Mouse (Mus musculus): ENCODE measurements at regions not wholly inside any gene's neighbourhood (a gene's known extent, or its start where the extent isn't known, plus 50 kb on each side); places are given as distances from the start of the nearest gene placed in this dataset.
"Not testable (repeated sequence)": the region's sequence is repeated elsewhere in the genome, so short reads cannot be mapped to it uniquely, and the experiment has no call there.

DNA sequence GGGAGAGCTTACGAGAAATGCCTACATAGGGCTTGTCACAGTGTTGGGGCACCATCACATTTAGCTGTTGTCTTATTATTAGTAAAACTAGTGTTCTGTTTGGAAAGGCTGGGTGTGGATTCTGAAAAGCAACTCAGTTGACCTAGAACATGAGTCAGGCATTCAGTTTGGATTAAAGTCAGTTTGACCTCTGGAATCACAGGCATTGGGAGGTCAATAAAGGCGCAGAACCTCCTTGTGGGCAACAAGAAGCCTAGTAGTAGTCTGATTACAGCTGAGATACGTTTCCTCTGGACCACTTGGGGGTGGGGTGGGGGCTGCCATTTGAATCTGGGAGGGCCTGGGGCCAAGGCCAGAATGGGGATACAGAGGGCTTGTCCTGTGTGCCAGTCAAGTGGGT is 52.1 kb upstream of the Map3k1 start:
- no peak for DNase-seq

DNA sequence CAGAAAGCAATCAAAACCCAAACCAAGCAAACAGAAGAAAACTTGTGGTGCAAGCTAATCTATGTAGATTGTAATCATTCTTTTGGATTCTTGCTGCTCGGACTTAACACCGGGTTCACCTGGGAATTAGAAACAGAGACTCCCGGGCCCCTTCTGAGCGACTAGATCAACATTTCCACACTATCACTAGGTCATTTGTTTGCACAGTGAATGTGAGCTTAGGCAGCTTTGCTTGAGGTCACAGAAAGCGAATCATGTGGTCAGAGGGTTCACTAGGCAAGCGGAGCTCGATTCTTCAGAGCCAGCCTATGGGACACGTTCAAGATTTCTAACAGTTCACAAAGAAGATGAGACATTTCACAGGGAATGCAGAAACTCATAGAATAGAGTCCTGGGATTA is 53.5 kb upstream of the Map3k1 start:
- DNase-seq, result no peak

DNA sequence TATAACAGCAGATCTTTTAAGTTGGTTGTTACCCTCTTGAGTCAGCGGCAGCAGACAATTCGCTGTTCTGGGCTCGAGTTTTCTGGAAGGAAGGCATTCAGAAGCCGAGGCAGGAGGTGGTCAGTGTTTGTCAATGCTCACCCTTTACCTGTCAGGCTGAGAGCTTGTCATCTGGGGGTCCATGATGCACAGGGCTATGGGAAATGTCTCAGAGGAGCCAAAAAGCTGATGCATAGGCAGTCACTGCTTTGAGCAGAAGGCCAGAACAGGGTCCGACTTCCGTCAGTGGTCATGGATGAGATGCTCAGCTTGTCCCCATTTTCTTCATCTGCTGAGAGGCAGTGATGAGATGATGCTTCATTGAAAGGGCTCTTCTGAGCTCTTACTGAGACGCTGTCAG is 57.2 kb upstream of the Map3k1 start:
- no peak for DNase-seq

DNA sequence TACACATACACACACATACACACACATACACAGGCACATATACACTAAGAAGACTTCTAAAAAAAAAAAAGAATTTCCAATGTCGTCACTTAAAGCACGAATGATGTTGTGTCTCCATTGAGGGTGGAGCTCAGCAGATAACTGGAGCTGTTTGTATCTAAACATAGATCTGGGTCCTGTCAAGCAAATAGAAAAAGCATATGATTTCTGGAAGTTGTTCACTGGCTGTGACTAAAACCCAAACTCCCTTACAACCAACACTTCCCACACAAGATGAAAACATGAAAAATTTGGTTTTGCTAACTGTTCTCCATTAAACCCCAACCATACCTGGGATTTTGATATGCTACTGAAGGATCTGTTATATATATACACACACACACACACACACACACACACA is 58.5 kb upstream of the Map3k1 start:
- no peak for DNase-seq

DNA sequence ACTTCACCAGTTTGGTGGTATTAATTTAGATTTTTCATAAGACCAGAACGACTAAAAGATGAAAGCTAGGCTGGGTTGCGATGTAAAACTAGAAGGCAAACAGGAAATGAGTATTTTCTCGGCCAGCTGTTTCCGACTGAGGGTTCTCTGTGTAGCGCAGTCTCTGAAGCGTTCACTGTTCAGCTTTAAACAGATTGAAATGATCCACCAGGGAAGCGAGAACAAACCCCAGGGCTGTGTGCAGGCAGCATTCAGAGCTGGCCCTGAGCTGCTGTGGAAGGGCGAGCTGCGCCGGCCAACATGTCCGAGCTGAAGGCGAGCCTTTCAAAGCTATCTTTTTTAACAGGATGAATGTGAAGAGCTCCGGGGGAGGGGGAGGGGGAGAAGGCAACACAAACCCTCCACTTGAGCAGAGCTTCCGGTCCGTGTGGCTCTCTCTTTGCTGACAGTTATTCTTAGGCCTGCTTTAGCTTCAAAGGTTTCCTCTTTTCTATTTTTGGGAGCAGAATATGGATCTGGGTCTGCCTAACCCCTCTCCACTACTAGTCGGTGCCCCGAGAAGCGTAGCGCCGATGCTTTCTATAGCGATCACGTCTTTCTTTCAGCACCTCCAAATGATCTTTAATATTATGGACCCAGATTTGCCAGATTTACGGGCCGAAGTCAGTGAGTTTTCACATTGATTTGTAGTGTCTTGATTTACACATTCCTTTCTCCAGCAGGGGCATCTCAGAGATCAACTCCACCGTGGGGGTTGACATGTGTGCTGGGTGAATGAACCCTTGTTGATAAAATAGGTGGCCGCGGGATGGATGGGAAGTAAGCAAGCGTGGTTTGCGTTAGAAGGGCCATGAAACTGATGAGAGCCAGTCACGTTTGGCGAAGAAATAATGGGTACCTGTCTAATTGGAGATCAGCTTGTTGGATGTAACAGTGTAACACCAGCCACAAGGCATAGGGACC is 59.3 kb upstream of the Map3k1 start:
- DNase-seq, result peak; percentile 66

DNA sequence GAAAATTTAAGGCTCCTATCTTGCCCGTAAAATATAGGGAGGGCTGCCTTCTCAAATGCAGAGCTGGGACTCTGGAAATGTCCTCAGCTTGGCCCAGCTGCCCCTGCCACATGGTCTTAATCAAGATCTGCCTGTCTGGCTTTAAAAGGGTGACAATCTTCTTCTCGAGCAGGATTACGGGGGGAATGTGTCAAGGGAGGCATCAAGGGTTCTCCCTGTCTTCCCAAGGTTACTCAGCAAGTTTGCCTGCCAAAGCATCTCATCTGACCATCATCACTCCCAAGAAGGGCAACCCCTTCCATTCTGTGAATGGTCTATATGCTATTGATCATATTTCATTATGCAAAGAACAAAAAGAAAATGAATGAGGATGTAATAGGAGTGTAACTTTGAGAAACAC is 60.2 kb upstream of the Map3k1 start:
- no peak for DNase-seq

DNA sequence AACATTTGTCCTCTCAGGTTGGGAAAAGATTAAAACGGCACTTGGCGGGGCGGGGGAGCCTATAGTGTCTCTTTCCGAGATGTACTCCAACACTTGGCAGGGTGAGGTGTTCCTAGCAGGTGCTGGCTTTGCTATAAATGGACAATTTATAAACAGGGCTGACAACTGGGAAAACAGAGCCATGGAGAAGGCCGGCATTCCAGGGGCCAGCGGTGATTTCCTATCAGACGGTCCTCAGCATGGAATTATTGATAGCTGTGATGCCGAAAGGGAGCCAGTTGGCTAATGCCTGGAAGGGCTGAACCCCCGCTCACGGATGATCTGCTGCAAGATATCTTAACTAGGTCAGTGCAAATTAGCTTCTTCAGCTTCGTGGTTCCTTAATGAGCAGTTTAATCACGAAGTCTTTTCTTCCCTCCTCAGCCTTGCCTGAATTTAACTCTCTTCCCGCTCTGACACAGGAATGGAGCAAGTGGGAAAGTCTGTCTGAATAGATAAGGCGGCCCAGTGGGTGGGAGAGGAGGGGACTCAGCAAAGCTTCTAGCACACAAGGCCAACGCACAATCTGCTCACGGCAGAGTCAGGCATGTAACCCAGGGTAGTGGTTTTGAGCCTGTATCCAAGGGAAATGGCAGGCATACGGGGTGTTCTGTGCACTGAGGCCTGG is 61.1 kb upstream of the Map3k1 start:
- DNase-seq, result peak; percentile 67

DNA sequence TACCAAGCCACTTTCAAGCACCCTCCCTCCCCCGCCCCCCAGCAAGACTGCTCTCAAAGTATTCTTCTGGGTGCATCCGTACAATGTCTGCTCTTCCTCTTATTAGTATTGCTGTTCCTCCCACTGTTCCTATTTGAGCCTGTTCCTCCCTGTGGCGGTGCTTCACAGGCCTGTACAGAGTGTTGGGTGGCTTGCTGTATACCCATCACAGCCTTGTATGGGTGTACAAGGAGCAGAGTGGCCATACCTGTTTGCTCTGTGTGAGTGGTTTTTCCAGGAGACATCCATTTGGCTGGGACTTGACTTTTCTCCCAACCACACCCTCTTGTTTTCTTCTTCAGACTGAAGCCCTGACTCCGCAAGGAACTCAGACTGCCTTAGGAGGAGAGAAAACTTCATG is 61.7 kb upstream of the Map3k1 start:
- DNase-seq, result no peak

DNA sequence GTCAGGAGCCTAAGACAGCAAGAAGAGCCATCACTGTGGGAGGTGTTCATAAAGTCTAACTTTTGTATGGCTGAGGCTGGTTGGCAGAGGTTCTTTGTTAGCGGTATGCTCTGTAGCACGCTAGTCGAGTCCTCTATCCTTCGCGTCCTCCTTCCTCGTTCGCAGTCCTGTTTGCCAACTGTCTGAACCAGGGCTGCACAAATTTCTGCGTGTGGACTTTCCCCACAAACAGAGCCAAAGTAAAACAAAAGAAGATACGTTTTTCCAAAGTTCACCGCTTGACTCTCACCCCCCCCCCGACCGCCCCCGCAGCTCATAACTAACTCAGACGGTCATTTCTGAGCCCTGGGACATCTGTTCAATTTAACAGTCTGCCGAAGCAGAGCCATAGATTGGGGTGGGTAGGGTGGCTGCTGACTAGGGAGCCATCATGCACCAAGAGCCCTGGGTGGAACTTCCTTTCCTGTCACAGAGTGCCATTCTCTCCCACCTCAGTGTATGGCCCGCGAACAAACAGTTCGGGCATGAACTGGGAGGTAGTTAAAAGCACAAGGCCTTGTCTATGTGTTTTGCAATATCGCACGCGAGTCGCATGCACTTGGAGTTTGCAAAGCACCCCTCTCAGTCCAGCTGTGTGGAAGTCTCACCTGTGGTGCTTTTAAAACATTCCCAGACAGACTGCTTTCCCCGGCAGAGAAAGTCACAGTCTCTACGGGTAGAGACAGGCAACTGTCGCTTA is 63.0 kb upstream of the Map3k1 start:
- DNase-seq, result no peak

DNA sequence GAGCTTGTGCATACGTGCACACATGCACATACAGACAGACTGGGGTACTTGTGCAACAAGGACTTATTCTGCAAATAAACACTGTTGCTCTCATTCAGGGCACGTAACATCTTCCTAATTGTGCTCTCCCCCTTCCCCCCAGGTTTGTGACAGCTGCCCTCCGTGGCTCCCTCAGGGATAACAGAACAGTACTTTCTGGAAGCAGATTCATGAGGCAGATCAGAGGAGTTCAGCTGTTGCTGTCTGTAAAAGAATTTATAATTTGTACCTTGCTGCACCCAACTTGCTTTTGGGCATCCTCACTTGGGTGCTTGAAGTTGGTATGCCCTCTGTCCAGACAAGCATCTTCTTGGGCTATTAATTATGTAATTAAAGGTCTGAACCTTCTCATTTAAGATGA is 65.5 kb upstream of the Map3k1 start:
- DNase-seq, result no peak

DNA sequence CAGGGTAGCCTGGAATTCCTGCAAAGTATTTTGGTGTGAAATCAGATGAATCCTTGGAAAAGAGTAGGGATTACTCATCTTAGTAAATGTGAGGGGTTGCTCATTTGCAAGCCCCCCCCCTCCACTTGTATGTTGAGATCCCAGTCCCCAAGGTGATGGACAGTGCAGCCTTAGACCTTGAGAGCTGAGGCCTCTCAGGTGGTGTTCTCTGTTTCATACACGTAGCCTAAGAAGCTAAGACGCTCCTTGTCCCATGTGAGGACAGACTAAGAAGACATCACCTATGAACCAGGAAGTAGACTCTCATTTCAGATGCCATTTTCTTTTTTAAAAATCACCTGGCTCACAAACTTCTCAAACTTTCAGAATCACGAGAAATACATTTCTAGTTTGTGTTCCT is 67.6 kb upstream of the Map3k1 start:
- no peak for DNase-seq

DNA sequence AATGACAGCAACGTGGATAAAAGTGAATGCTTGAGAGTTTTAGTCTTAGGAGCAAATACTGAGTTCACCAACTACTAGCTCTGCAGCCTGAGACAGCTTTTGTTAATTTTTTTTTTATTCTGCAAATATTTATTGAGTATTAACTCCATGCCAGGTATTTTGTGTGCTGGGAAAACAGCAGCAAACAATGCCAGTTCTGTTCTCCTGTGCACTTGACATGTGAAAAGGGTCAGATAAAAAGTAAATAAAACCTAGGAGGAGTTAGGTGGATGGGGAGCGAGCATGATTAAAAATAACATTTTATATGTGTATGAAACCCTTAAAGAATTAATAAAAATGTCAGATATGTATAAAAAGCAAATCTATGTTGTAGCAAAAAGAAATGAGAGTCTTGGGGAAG is 68.1 kb upstream of the Map3k1 start:
- DNase-seq, result no peak

DNA sequence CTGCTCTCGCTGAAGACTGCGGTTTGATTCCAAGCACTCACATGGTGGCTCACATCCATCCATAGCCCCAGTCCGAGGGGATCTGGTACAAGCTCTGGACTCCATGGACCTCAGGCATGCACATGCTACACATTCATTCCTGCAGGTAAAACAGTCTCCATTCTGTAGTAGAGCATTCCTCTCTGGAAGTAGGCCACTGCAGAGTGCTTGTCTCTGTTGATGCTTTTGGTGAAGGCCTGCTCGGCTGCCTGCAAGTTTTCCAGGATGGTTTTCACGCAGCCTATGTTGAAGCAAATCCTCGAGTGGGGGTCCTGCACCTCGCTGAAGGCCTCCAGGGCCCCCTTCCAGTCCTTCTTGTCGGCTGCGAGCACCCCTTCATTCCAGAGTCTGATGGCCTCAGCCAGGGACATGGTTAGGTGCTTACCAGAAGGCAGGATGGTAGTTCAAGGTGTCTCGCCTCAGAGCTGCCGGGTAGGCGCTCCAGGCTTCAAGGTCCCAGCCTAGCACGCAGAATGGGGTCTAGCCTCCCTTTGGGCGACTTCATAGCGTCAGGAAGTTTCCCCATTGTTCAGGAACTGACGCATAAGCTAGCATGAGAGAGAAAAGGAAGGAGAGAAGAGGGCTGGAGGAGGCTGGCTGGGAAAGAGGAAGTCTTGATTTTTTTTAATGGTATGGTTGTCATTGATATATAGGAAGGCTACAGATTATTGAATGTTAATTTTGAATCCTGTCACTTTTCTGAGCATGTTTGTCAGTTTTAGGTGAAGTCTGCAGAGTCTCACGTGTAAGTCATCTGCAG is 75.2 kb upstream of the Map3k1 start:
- DNase-seq, result not testable (repeated sequence)

DNA sequence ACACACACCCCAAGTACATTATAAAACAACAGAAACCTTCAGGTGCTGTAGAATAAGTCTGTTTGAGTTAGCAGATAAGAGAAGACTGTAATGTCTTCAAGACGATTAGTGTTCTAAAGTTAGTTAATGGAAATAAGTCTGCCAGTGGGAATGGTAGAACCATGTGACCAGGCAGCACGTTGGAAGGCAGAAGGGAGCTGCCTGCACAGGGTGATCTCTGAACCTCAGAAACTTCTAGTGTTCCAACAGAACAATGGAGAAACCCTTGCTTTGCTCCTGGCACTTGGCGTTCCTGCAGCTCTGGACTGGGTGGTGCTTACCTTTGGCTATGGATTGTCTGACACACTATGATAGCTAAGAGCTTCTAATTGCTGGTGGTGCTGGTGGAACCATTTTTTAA is 82.0 kb upstream of the Map3k1 start:
- DNase-seq, result no peak

DNA sequence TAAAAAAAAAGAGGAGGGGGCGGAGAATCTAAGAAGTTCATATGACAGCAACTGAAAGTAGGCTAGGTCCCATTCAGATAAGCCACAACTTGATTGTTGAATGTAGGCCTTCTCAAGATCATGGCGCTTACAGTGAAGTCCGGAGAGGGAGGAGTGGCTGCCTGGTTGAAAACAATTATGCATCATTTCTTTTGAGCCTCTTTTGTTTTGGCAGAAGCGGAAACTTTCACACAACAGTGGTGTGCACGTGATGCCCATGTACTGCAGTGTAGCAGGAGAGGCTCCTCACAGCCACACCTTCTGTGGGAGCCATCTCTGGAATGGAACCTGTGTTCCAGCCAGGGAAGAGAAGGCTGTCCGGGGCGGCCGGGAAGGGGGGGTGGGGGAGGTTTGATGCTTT is 83.3 kb upstream of the Map3k1 start:
- no peak for DNase-seq

DNA sequence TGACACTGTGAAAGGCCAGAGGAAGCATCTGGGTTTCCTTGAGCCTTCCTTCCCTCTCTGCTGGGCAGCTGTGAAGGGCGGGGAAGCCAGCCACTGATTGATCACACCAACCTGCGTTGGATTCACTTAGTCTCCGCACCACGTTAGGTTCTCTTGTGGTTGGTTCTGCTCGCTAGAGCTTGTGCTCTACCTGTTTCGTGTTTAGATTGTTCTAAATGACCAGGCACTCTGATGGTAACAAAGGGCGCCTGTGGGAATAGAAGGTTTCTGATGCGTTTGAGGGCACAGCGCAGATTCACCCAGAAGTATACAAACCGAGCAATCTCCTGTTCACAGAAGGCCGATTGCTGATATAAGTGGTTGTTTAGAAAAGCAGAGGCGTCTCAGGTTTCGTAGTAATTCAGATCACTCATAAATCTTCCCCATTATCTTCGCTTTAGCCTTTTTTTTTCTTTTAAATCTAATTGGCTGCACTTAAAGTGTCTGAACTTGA is 84.5 kb upstream of the Map3k1 start:
- no peak for DNase-seq

DNA sequence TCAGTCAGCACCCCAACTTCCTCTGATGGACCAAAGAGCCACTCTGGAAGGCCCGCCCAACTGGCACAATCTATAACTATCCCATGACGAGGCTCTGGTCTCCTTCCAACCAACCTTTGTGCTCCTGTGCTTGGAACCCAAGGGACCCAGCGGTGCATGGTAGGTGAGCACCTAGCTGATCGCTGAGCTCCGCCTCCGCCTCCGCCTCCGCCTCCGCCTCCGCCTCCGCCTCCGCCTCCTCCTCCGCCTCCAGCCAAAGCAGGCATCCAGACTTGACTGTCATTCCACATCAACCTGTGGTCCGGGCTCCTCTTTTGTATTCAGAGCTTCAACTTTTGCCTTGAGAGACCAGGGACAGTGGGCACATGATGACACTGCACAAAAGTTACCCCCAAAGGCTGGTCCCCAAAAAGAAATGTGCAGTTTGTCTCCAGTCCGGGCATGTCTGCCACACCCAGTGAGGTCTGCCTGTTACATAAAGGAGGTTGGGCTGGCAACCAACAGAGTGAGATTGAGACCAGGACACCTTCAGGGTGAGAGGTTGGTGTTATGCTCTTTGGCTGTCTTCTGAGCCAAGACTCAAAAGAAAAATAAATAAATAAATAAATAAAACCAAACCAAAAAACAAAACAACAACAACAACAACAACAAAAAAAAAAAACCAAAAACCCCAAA is 86.1 kb upstream of the Map3k1 start:
- peak; percentile 82 for DNase-seq

DNA sequence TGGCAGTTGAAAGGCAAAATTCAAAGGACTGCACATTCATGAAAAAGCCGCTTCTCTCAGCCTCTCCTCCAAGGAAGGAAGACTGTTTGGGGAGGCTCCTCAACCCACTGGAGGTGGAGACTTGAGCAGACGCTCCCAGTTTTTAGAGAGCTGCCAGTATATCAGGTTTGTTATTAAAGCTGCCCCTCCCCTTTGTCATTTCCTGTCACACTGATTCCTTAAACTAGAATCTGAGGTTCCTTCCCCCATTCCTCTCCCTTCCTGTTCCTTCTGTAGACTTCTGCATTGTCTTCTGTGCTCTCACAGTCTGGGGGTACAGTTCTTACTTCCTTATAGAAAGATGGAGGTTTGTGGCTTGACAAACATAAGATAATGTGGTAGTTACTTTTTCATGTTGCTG is 87.5 kb upstream of the Map3k1 start:
- no peak for DNase-seq

DNA sequence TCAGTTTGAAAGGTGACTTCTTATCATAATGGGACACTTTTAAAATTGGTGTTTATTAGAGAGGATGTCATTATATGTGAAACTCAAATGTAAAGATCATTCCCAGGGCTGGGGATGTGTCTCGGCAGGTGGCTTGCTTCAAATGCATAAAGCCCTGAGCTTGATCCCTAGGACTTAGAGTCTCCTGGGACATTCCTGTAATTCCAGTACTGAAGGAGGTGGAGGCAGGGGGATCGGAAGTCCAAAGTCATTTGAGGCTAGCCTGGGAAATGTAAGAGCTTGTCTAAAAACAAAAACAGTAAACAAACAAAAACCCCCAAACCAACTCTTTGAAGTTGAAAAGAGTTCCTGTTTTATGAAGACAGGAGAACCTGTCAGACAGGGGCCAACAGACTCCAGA is 94.6 kb upstream of the Map3k1 start:
- no peak for DNase-seq

DNA sequence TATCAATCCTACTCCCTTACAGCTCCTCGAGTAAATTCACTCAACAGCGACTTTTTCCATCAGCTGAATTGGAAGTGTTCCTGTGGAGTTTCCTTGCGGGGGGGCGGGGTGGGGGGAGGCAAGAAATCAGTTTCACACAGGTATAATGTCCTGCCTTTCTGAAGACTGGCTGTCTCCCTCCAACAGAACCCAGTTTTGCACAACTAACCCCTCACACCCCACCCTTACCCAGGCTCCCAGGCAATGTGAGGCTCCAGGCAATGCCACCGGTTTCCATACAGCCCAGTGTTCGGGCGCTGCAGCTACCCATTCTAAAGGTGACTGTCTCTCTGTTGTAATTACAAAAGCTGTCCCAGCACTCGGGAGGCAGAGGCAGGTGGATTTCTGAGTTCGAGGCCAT is 95.1 kb upstream of the Map3k1 start:
- DNase-seq, result no peak

DNA sequence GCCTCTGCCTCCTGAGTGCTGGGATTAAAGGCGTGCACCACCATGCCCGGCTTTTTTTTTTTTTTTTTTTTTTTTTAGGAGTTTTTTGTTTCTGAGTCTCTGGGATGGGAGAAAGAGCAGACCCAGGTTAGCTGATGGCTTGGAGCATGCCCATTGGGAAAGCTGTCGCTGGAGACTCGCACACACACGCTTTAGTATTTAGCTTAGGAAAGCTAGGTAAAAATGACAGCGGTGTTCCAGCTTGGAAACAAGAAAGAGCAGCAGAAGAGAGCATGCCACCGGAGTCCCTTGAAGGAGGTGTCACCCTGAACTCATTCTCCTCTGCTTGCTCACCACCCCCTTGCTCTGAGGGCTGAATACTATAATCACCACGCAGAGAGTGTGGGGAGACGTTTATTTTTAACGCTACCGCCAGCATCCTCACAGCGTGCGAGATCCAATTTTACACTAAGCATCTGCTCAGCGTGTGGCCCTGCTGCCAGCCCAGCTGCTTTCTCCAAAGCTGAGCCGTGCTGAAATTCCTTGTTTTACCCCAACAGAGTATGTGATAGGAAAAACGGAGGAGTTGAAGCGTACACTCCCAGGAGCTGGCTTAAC is 95.9 kb upstream of the Map3k1 start:
- peak; percentile 21 for DNase-seq

All from liver (tissue).